Mouse (Mus musculus) heart, adult 2 months (tissue): ENCODE data around the gene Snrnp25.

ENCODE experiments used
- CTCF ChIP-seq: fragments of 200-600 bp; IDR thresholded peaks from 2 replicates; pipeline ENCODE4 v1.8.1; 2022; ENCODE audit warnings: antibody characterized with exemption, mild to moderate bottlenecking, moderate library complexity
- POLR2A ChIP-seq: fragments of 200-500 bp; IDR thresholded peaks from 2 replicates; pipeline ENCODE4 v1.6.1; 2011; ENCODE audit warnings: mild to moderate bottlenecking, low read depth, low read length, control low read depth; ENCODE audit not compliant: insufficient read depth

DNA sequence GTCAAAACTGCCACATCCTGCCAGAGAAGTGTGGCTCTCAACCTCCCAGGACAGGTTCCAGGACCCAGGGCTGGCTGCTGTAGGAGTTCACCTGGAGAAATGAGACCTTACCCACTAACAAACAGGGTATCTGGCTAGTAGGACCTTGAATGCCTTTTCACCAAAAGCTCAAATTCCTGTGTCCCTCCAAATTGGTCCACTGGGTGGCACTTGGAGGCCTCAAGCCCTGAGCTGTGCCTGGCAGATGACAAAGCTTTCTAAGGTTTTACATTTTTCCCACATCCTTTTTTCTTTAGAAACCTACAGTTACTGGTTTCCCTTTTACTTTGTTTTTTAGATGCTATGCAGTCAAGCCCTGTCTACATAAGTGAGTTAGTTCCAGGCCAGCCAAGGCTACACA lies 41.9 kb downstream of the Snrnp25 start:
- TF ChIP-seq CTCF: peak; percentile 30
- no peak for TF ChIP-seq POLR2A
